Mouse (Mus musculus) midbrain, embryonic 14.5 days (tissue): ENCODE measurements around the gene Mfap4. TPM values are rescaled to one million over a fixed set of nuclear protein-coding genes. Genes with fewer than 3 reads are reported as not detected.

Experiments used
- polyA plus RNA-seq: library from polyadenylated mRNA; unstranded; fragments of >200 nt; fragmentation: Nextera tagmentation; extraction: Ambion mirVana; gene quantifications from 2 replicates; pipeline ENCODE4 v1.2.1, GENCODE M21; 2014

The Mfap4 gene
- polyA plus RNA-seq, 1 experiment from 2014 or later: 29.8 TPM

Other genes starting within 250 kb of the Mfap4 start
- gene Aldh3a2, start 218.0 kb upstream of the Mfap4 start, polyA plus RNA-seq: 21.8 and 30.2 TPM in 2 replicates
- gene Slc47a2, start 142.6 kb upstream of the Mfap4 start, polyA plus RNA-seq: not detected in 2 replicates
- gene Slc47a1, start 107.1 kb upstream of the Mfap4 start, polyA plus RNA-seq: not detected in 2 replicates
- 8.5 and 21.2 TPM in 2 replicates for gene Rnf112, start 31.3 kb upstream of the Mfap4 start, polyA plus RNA-seq
- 52.9 and 58.5 TPM in 2 replicates for gene Mapk7, start 9.0 kb downstream of the Mfap4 start, polyA plus RNA-seq
- gene B9d1, start 19.7 kb downstream of the Mfap4 start, polyA plus RNA-seq: 32.0 and 40.7 TPM in 2 replicates
- gene Epn2, start 94.3 kb downstream of the Mfap4 start, polyA plus RNA-seq: 71.7 and 80.5 TPM in 2 replicates
- gene Grap, start 167.8 kb downstream of the Mfap4 start, polyA plus RNA-seq: 6.0 and 6.8 TPM in 2 replicates
- 0.11 and 0.16 TPM in 2 replicates for gene Fam83g, start 198.7 kb downstream of the Mfap4 start, polyA plus RNA-seq
- not detected in 2 replicates for gene Slc5a10, start 235.4 kb downstream of the Mfap4 start, polyA plus RNA-seq